Mouse (Mus musculus): ENCODE measurements at regions not wholly inside any gene's neighbourhood (a gene's known extent, or its start where the extent isn't known, plus 50 kb on each side); places are given as distances from the start of the nearest gene placed in this dataset.

DNA sequence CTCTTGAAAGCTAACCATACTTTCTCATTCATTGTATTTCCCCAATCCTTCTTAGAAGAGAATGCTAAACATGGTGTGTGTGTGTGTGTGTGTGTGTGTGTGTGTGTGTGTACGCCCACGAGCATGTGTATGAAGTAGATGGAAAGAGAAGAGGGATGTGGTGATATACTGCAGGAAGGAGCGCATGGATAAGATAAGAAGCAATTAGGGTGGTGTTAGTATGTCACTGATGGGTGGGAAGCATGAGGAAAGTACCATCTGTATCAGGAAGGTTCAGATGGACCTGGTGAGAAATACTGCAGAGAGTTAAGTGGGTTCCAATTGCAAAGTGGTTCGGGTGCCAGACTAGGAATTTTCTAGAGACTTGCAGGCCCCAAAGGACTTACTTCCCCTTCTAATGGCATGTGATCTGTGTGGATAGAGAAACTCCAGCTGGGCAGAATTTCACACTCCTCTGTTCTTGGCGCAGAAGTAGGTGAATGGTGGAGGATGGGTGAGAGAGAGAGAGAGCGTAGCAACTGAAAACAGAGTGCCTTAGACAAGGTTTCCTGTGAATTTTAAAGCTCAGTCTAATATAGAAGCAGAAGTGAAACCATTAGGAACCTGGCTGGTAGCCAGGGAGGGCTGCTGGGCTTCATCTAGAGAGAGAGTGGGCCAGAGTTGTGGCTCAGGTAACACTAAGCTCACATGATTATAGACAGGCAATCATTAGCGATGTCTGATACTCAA, 257.5 kb downstream of the Insc start:
- Histone ChIP-seq H3K4me2 (ENCODE audit: low read length) (no peak overlapping the region), H3K9me3 (ENCODE audit: control insufficient read depth, low read length) (no peaks in the 10 kb centered on the region), H3K4me3 (replicated peaks; ENCODE audit: low read length) (no peak overlapping the region), H3K36me3 (ENCODE audit: control insufficient read depth, insufficient read depth) (no peaks in the 10 kb centered on the region), H3K27me3 (replicated peaks; ENCODE audit: control insufficient read depth, insufficient read depth, low read length) (no peaks in the 10 kb centered on the region), H3K9ac (replicated peaks; ENCODE audit: low read depth, low read length) (no peak overlapping the region), H3K4me1 (replicated peaks; ENCODE audit: control insufficient read depth, insufficient read depth, low read length) (peaks cover 7% of the 10 kb centered on the region), H3K27ac (ENCODE audit: low read length) (no peak overlapping the region)
- no peak; the same call in 1 of the 2 replicates for ATAC-seq
- WGBS = 72% methylated on average over 7 of the region's 7 CpGs

DNA sequence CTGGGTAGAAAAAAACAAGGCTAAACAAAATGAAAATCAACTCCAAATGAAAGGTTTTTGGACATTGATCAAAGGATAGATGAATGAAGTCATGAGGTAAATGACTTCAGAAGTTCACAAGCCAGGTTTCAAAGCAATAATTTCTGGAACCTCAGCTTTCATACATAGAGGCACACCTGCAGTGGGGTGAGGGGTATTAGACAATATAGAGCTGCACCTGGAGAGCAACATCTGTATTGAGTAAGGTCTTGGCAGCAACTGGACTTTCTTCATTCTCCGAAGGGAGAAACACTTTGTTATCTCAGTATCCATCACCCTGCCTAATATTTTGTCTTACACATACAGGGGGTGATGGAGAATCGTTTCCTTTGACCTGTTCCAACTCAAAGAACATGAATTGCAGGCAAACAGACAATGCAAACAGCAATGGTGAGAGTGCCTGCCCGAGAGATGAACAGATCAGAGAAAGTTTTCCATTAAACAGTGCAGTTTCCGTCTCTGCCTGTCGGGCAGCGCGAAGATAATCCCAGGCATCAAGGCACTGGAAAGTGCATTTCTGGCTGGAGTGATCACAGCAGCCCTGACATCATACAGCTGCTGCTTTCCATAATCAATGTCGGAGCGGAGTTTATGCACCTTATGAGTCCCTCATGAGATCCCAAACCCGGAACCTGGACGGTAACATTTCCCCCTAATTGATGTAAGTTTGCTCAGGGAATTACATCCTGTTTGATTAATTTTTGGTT, 270.9 kb downstream of the Insc start:
- Histone ChIP-seq H3K36me3 (ENCODE audit: control insufficient read depth, insufficient read depth) (no peaks in the 10 kb centered on the region), H3K27me3 (replicated peaks; ENCODE audit: control insufficient read depth, insufficient read depth, low read length) (no peaks in the 10 kb centered on the region), H3K4me2 (ENCODE audit: low read length) (no peak overlapping the region), H3K4me3 (replicated peaks; ENCODE audit: low read length) (no peak overlapping the region), H3K9ac (replicated peaks; ENCODE audit: low read depth, low read length) (no peak overlapping the region), H3K27ac (ENCODE audit: low read length) (no peak overlapping the region), H3K4me1 (replicated peaks; ENCODE audit: control insufficient read depth, insufficient read depth, low read length) (no peaks in the 10 kb centered on the region), H3K9me3 (ENCODE audit: control insufficient read depth, low read length) (no peaks in the 10 kb centered on the region)
- no peak for ATAC-seq
- WGBS = 82% methylated on average over 11 of the region's 11 CpGs

DNA sequence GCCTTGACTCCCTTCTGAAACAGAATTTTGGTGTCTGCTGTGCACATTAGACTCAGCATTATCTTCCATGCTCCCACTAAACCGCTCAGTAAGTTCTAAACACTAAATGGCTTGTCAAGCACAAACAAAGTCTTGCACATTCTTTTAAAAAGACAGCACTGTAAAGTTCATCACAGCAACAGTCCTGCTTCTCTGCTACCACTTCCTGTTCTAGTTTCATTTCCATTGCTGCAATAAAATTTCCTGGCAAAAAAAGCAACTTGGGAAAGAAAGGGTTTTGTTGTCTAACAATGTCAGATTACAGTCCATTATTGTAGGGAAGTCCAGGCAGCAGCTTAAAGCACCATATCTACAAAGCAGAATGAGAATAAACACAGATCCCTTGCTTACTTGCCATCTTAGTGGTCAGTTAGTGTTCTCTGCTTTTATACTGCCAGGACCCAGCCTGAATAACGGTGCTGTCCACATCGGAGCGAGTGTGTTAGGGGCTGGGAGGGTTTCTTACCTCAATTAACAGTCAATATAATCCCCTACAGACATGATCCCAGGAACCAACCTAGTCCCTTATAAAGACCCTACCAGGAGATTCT, 276.0 kb downstream of the Insc start:
- ATAC-seq = no peak
- no peak overlapping the region for H3K4me3 ChIP-seq (replicated peaks; ENCODE audit: low read length)

DNA sequence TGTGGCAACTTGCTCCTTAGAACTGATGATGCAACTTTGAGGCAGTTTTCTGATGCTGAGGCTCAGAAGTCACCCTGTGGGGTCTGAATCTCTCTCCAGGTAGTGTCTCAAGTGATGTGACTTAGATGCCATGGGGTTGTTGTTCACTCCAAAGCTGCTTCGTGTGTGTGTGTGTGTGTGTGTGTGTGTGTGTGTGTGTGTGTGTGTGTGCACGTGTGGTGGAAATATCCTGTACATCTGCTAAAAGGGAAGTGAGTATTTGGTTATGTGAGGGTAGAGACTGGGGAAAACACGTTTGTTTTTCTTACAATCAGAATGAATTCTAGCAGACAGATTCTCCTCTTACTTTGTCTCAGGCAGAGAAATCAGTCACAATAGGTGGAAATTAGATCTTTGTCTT, 276.5 kb downstream of the Insc start:
- H3K4me3 ChIP-seq (replicated peaks; ENCODE audit: low read length) = no peak overlapping the region
- ATAC-seq = no peak
- 74% methylated on average over 3 of the region's 3 CpGs for WGBS

More for the DNA sequence above, 276.0 kb downstream of the Insc start:
- no peaks in the 10 kb centered on the region for H3K36me3 ChIP-seq (ENCODE audit: control insufficient read depth, insufficient read depth)
- no peaks in the 10 kb centered on the region for H3K4me1 ChIP-seq (replicated peaks; ENCODE audit: control insufficient read depth, insufficient read depth, low read length)
- no peak overlapping the region for H3K27ac ChIP-seq (ENCODE audit: low read length)
- 72% methylated on average over 4 of the region's 4 CpGs for WGBS
- no peaks in the 10 kb centered on the region for H3K27me3 ChIP-seq (replicated peaks; ENCODE audit: control insufficient read depth, insufficient read depth, low read length)
- no peak overlapping the region for H3K4me2 ChIP-seq (ENCODE audit: low read length)
- no peaks in the 10 kb centered on the region for H3K9me3 ChIP-seq (ENCODE audit: control insufficient read depth, low read length)
- no peak overlapping the region for H3K9ac ChIP-seq (replicated peaks; ENCODE audit: low read depth, low read length)

DNA sequence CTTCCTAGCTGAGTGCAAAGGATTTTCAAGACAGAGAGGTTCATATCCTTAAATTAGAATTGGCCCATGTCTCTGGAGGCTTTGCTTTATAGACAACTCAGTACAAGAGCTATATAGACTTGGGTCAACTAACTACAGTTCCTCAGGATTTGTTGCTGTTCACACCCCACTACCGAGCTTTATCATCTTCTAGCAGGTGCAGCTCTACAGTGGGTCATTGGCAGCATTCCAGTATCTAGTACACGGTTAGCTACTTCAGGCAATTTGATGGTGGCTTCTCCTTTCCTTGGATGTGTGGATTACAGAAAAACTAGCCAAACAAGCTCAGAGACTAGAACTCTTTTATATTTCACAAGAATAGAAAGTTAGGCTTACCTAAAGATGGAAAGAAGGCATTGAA, 282.3 kb downstream of the Insc start:
- no peak overlapping the region for H3K4me3 ChIP-seq (replicated peaks; ENCODE audit: low read length)
- H3K36me3 ChIP-seq (ENCODE audit: control insufficient read depth, insufficient read depth) = no peaks in the 10 kb centered on the region
- H3K9ac ChIP-seq (replicated peaks; ENCODE audit: low read depth, low read length) = no peak overlapping the region
- 66% methylated on average over 2 of the region's 2 CpGs for WGBS
- H3K9me3 ChIP-seq (ENCODE audit: control insufficient read depth, low read length) = no peaks in the 10 kb centered on the region
- no peak overlapping the region for H3K27ac ChIP-seq (ENCODE audit: low read length)
- no peaks in the 10 kb centered on the region for H3K4me1 ChIP-seq (replicated peaks; ENCODE audit: control insufficient read depth, insufficient read depth, low read length)
- H3K4me2 ChIP-seq (ENCODE audit: low read length) = no peak overlapping the region
- H3K27me3 ChIP-seq (replicated peaks; ENCODE audit: control insufficient read depth, insufficient read depth, low read length) = no peaks in the 10 kb centered on the region
- ATAC-seq = no peak

More for the DNA sequence above, 276.5 kb downstream of the Insc start:
- Histone ChIP-seq H3K4me1 (replicated peaks; ENCODE audit: control insufficient read depth, insufficient read depth, low read length) (no peaks in the 10 kb centered on the region), H3K36me3 (ENCODE audit: control insufficient read depth, insufficient read depth) (no peaks in the 10 kb centered on the region), H3K9me3 (ENCODE audit: control insufficient read depth, low read length) (no peaks in the 10 kb centered on the region), H3K27ac (ENCODE audit: low read length) (no peak overlapping the region), H3K9ac (replicated peaks; ENCODE audit: low read depth, low read length) (no peak overlapping the region), H3K27me3 (replicated peaks; ENCODE audit: control insufficient read depth, insufficient read depth, low read length) (no peaks in the 10 kb centered on the region), H3K4me2 (ENCODE audit: low read length) (no peak overlapping the region)

DNA sequence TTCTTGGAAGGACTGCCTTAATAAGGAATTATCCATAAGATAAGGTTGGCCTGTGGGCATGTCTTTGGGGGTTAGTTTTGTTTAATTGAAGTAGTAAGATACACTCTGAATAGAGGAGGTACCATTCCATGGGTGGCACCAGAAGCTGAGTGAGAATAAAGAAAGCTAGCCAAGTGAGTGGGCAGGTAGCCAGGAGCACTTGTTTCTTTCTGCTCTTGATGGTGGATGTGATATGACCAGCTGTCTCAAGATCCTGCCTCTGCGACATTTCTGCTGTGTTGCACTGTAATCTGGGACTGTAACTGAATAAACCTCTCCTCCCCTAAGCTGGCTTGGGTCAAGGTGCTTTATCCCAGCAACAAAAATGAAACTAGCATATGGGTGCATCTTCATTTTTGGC, 284.2 kb downstream of the Insc start:
- H3K27me3 ChIP-seq (replicated peaks; ENCODE audit: control insufficient read depth, insufficient read depth, low read length) = no peaks in the 10 kb centered on the region
- no peak overlapping the region for H3K4me3 ChIP-seq (replicated peaks; ENCODE audit: low read length)
- no peak for ATAC-seq
- H3K27ac ChIP-seq (ENCODE audit: low read length) = no peak overlapping the region
- H3K4me1 ChIP-seq (replicated peaks; ENCODE audit: control insufficient read depth, insufficient read depth, low read length) = no peaks in the 10 kb centered on the region
- H3K9me3 ChIP-seq (ENCODE audit: control insufficient read depth, low read length) = no peaks in the 10 kb centered on the region
- no peak overlapping the region for H3K9ac ChIP-seq (replicated peaks; ENCODE audit: low read depth, low read length)
- no peak overlapping the region for H3K4me2 ChIP-seq (ENCODE audit: low read length)
- no peaks in the 10 kb centered on the region for H3K36me3 ChIP-seq (ENCODE audit: control insufficient read depth, insufficient read depth)
- WGBS = 48% methylated on average over 1 of the region's 1 CpGs

DNA sequence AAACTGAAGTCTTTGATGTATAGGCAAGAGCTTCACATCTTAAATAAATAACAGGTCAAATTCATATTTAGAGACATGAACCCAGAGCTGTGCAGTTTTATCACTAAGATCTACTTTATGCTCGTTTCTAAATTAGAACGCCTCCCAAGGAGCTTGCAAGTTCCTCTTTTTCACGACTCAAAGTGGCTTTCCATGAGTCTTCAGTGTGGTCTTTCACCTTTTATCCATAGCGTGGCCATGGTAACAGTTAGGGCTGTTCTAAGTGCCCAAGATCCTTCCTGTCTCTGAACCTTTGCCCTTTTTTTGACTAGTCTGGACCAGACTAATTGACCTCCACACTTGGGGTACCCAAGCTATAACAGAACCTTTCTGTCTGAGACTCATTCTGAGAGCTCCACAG, 290.5 kb downstream of the Insc start:
- Histone ChIP-seq H3K9me3 (ENCODE audit: control insufficient read depth, low read length) (no peaks in the 10 kb centered on the region), H3K27me3 (replicated peaks; ENCODE audit: control insufficient read depth, insufficient read depth, low read length) (no peaks in the 10 kb centered on the region), H3K4me2 (ENCODE audit: low read length) (no peak overlapping the region), H3K4me1 (replicated peaks; ENCODE audit: control insufficient read depth, insufficient read depth, low read length) (no peaks in the 10 kb centered on the region), H3K9ac (replicated peaks; ENCODE audit: low read depth, low read length) (no peak overlapping the region), H3K4me3 (replicated peaks; ENCODE audit: low read length) (no peak overlapping the region), H3K27ac (ENCODE audit: low read length) (no peak overlapping the region), H3K36me3 (ENCODE audit: control insufficient read depth, insufficient read depth) (no peaks in the 10 kb centered on the region)
- ATAC-seq = no peak
- 72% methylated on average over 4 of the region's 4 CpGs for WGBS

DNA sequence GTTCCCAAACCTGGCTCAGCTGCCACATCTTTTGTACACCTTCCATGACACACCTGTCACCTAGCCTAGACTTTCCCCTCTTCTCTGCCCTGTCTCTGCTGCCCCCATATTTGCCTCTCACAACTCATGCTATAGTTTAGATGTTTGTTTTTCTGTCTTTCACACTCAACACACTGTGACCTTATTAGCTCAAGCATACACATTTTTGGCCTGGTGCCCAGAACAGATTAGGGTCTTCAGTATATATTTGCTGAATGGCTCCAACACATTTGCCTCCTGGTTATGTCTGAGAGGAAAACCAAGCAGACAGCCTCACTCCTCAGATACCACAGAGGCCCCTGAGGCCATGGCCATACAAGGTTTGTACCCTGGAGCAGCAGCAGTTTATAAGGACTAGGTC, 312.0 kb downstream of the Insc start:
- no peak for ATAC-seq
- Histone ChIP-seq H3K9me3 (ENCODE audit: control insufficient read depth, low read length) (no peaks in the 10 kb centered on the region), H3K9ac (replicated peaks; ENCODE audit: low read depth, low read length) (no peak overlapping the region), H3K36me3 (ENCODE audit: control insufficient read depth, insufficient read depth) (no peaks in the 10 kb centered on the region), H3K27me3 (replicated peaks; ENCODE audit: control insufficient read depth, insufficient read depth, low read length) (no peaks in the 10 kb centered on the region; the same call in 1 of the 2 replicates), H3K4me2 (ENCODE audit: low read length) (no peak overlapping the region), H3K4me3 (replicated peaks; ENCODE audit: low read length) (no peak overlapping the region), H3K4me1 (replicated peaks; ENCODE audit: control insufficient read depth, insufficient read depth, low read length) (peaks cover 6% of the 10 kb centered on the region), H3K27ac (ENCODE audit: low read length) (no peak overlapping the region)

DNA sequence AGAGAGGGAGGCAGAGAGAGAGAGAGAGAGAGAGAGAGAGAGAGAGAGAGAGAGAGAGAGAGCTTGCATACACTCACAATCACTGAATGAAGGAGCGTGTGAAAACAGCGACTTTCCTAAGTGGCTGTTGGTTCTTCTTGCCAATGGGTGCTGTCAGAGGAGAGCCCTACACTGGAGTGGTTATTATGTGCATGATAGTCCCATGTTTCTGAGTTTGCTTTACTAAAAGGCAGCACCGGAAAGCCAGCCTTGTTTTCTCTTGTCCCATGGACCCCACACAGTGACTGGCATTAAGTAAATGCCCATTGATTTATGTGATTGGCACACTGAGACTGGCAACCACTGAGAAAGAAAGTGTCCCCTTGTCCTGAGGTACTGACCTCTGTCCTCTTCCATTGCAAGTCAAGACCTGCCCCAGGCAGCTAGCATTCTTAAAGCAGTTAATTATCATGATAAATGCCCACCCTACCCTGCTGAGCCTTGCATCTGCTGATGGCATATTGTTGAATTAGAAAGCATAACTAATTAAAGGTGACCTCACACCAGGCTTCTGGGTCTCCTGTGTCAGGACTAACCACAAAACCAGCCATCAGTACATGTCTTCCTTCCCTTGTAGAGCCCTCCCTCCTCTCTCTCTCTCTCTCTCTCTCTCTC, 313.6 kb downstream of the Insc start:
- Histone ChIP-seq H3K4me1 (replicated peaks; ENCODE audit: control insufficient read depth, insufficient read depth, low read length) (peaks cover 6% of the 10 kb centered on the region), H3K4me3 (replicated peaks; ENCODE audit: low read length) (no peak overlapping the region), H3K27me3 (replicated peaks; ENCODE audit: control insufficient read depth, insufficient read depth, low read length) (peaks cover 3% of the 10 kb centered on the region; the same call in 1 of the 2 replicates), H3K9ac (replicated peaks; ENCODE audit: low read depth, low read length) (no peak overlapping the region), H3K27ac (ENCODE audit: low read length) (no peak overlapping the region), H3K4me2 (ENCODE audit: low read length) (no peak overlapping the region), H3K36me3 (ENCODE audit: control insufficient read depth, insufficient read depth) (no peaks in the 10 kb centered on the region), H3K9me3 (ENCODE audit: control insufficient read depth, low read length) (no peaks in the 10 kb centered on the region)
- no peak for ATAC-seq
- WGBS = 23% methylated on average over 3 of the region's 3 CpGs

Measured in forebrain, embryonic 16.5 days (tissue).